Mouse (Mus musculus) embryonic stem cell, embryonic (primary cell): ENCODE measurements around the gene Gm20388.

Experiments
- CTCF ChIA-PET, 4 experiments: fragments of 300-600 bp in 2 of 4; fragments of 350-600 bp in 2 of 4; sonication (Branson Sonifier 250); formaldehyde crosslinking; loops; one replicate each; lab custom pipeline; 2022; ENCODE audit warnings: inconsistent platforms in 2 of 4; lab: Charles Lee
- POLR2A ChIA-PET, 4 experiments: fragments of 300-600 bp in 2 of 4; fragments of 350-600 bp in 2 of 4; sonication (Branson Sonifier 250); formaldehyde crosslinking; loops; one replicate each; lab custom pipeline; 2022; ENCODE audit warnings: antibody characterized with exemption in 4 of 4, inconsistent platforms in 1 of 4; lab: Charles Lee

Gene Gm20388

DNA sequence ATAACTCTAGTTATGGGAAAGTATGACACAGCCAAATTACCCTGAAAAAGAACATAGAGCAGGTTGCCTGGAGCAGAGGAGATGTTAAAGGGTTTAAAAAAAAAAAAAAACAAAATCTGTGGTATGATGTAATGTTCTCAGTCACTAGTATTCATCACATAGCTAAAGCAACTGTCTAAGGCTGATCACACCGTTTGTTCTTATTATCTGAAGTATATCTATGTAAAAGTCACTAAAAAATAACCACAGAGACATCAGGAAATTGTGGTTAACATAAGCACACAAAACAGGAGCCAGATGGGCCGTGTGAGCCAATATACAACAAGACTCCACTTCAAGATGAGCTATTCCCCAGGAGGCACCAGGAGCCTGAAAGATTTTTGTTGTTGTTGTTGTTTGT lies 3089.7 kb downstream of the Gm20388 start:
- POLR2A ChIA-PET = interaction anchor here in 3 of 4 experiments (0.5 to 2.8 kb wide), 14 partner anchors 9 to 422 kb away, joined by 3 to 10 read pairs (median 5); partner anchors contain the start of gene Ankrd11 (in 1 of the 3)
- CTCF ChIA-PET = interaction anchor here in 2 of 4 experiments (0.6 to 0.7 kb wide), 3 partner anchors 16 to 1074 kb away, joined by 3 to 4 read pairs (median 3); no protein-coding TSS in a partner anchor

DNA sequence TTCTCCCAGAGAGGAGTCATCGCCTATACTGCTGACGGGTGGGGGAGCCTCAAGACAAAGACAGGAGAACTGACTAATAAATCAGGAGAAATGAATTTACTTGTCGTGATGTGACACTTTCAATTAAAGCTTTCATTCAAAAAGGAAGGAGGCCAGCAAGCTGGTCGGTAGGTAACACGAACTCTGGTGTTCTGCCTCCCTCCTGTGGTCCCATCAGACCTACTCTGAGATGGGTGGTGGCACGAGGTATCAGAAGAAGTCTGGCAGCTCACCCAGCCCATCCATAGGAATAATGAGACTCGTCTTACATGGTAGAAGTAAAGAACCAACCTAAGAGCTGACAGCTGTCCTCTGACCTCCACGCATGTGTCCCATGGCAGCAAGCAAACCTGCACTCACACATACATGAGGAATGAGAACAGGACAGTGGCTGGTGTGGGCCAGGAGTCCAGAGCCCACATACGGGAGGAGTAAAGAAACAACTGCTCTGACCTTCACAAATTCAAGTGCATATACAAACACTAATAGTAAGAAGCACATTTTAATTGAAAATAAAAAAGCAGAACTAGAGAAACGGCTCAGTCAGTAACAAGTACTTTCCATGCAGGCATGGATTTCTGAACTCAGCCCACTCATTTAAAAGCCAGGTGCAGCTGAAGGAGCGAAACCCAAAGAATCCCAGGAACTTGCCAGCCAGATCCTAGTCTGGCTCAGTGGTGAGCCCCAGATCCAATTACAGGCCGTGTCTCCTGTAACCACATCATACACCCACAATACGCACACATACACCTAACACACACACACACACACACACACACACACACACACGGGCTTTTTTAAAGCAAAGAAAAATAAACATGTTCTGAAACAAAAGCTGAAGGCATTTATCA lies 3093.6 kb downstream of the Gm20388 start:
- CTCF ChIA-PET = interaction anchor here in 1 of 4 experiments (0.6 kb wide), 1 partner anchor 21 kb away, joined by 10 read pairs; no protein-coding TSS in a partner anchor
- POLR2A ChIA-PET = interaction anchor here in 2 of 4 experiments (0.6 to 7.5 kb wide), 14 partner anchors 11 to 69 kb away, joined by 3 to 51 read pairs (median 4); no protein-coding TSS in a partner anchor

DNA sequence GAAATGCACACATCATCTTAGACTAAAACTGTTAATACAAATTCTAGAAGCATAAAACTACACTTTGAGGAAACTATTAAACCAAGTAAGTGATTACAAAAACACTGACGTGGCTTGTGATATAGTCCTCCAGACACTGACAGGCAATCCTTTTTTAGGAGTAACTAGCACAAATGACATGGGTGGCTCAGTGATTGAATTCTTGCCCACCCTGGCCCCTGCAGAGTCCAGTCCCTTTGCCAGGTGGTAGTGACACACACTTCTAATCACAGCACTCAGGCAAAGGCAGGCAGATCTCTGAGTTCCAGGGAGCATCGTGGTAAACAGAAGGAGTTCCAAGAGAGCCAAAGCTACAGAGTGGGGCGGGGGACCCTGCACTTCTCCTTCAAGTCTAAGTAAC lies 3094.7 kb downstream of the Gm20388 start:
- CTCF ChIA-PET = no interaction called here
- POLR2A ChIA-PET = interaction anchor here in 2 of 4 experiments (0.6 to 7.5 kb wide), 17 partner anchors 8 to 68 kb away, joined by 3 to 51 read pairs (median 4); no protein-coding TSS in a partner anchor

DNA sequence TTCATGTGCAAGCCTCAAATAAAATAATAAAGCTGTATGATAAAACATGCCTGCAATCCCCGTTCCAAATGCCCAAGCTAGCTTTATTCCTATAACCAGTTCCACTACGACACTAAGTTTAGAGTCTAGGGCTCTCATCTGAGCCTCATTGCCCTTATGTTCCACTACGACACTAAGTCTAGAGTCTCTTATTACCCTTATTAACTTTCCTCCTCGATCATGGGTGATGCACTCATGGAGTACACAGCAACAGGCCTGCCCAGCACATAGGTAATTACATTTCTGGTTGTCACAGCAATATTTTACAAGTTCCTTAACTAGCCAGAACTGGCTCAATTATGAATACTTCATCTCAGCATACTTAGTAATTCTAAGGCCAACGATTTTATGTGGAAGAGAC lies 3095.2 kb downstream of the Gm20388 start:
- ChIA-PET CTCF (interaction anchor here in 1 of 4 experiments (0.7 kb wide), 1 partner anchor 351 kb away, joined by 3 read pairs; no protein-coding TSS in a partner anchor), POLR2A (interaction anchor here in 1 of 4 experiments (1.0 to 7.5 kb wide), 6 partner anchors 9 to 34 kb away, joined by 3 to 51 read pairs (median 6); no protein-coding TSS in a partner anchor)

DNA sequence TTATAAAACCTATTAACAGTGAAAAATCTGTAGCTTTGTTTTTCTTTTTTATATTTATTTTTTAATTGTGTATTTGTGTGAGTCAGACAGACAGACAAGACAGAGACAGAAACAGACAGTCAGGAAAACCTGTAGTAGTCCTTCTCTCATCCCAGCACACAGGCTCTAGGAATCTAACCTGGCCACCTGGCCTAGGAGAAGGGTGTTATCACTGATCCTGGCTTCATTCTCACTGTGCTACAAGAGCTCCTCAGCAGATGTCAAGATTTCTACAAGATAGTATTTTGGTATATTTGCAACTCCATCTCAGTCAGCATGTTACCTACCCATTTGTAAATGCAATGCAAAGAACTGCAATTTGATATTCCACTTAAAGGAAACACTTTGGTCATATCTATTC lies 3100.7 kb downstream of the Gm20388 start:
- POLR2A ChIA-PET = interaction anchor here in 2 of 4 experiments (0.8 to 2.6 kb wide), 17 partner anchors 9 to 92 kb away, joined by 3 to 9 read pairs (median 4); partner anchors contain the start of gene Ankrd11 (in 1 of the 2)

DNA sequence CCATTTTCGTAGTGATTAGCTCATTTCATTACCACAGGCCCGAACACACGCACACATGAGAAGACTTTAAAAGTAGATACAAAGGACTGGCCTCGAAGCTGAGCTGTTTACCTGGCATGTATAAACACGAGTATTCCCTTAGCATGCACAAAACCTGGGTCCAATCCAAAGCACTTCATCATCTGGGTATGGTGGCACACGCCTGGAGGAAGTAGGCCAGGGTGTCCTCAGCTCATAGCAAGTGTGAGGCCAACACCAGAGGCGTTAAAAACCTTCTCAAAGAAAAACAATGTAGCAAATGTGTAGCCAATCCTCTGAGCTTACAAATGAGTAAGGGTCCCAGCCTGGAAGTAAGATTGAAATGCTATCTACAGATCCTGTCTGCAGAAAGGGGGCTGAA lies 3103.8 kb downstream of the Gm20388 start:
- CTCF ChIA-PET = interaction anchor here in 1 of 4 experiments (1.0 kb wide), 2 partner anchors 71 to 72 kb away, joined by 3 read pairs; no protein-coding TSS in a partner anchor
- POLR2A ChIA-PET = interaction anchor here in 3 of 4 experiments (0.8 to 5.6 kb wide), 22 partner anchors 8 to 90 kb away, joined by 3 to 51 read pairs (median 4); partner anchors contain the start of gene Ankrd11 (in 1 of the 3)

More for the DNA sequence above, 3100.7 kb downstream of the Gm20388 start:
- CTCF ChIA-PET = no interaction called here

DNA sequence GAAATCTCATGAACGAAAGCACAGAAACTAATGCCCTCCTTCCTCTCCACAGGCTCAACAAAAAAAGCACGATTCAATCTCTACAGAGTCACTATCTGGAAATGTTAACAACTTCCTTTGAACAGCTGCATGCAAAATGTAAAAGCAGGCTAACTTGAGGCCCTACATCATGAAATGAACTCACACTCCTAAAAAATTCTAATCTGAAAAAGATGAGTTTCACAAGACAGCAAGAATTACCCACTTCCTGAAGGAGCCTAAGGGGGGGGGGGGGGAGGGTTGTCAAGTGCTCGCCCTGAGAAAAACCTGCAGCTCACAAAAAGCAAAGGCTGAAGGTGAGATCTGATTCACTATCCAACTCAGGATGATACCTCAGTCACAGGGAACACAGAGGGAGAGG lies 3104.4 kb downstream of the Gm20388 start:
- ChIA-PET POLR2A (interaction anchor here in 3 of 4 experiments (0.6 to 5.6 kb wide), 20 partner anchors 8 to 121 kb away, joined by 3 to 51 read pairs (median 5); partner anchors contain the start of gene Ankrd11 (in 1 of the 3)), CTCF (interaction anchor here in 2 of 4 experiments (0.7 to 1.0 kb wide), 2 partner anchors 72 to 546 kb away, joined by 3 to 12 read pairs; no protein-coding TSS in a partner anchor)

DNA sequence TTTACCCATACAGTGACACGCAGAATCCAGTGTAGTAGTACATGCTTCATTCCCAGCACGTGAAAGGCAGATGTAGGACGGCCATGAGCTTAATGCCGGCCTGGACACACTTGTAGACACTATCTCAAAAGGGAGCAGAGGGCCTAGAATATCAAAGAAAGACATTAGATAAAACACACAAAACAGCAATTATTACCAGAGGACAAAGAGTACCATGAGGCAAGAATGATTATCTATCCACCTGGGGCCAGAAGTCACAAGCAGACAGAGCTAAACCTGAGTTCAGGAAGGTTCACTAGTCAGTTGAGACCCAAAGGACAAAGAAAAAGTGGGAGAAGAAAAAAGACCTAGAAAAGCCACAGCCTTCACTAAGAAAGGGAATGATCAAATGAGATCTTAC lies 3106.5 kb downstream of the Gm20388 start:
- CTCF ChIA-PET = interaction anchor here in 2 of 4 experiments (0.5 to 0.7 kb wide), 3 partner anchors 17 to 83 kb away, joined by 3 read pairs; no protein-coding TSS in a partner anchor
- POLR2A ChIA-PET = interaction anchor here in 2 of 4 experiments (0.7 to 5.6 kb wide), 13 partner anchors 11 to 80 kb away, joined by 3 to 51 read pairs (median 5); no protein-coding TSS in a partner anchor

DNA sequence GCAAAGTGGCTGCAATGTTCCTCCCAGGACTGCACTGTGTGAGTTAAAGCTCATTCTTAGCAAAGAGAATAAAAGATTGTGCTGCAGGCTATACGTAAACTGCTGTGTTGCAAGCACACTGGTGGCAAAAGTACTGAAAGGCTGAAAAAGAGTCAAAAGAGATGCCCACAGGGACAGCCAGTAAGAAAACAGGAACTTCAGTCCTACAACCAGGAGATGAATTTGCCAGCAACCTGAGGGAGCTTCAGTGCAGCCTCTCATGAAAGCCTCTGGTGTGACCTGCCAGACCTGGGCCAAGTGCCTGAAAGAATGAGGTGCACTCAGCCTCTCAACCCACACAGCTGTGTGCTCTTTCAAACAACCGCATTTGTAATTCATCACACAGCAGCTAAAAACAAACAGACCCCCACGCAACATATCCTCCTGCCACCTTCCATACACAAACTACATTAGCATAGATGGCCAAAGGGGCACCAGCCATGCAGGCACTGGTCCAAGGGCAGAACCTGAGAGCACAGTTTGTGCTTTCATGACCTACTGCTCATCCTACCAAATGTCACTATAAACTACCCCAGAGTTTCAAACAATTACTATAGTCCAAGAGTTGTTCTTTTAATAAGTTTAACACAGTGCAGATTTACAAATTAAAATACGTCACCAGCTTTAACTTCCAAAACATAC lies 3108.0 kb downstream of the Gm20388 start:
- ChIA-PET POLR2A (interaction anchor here in 2 of 4 experiments (0.8 to 6.8 kb wide), 13 partner anchors 8 to 48 kb away, joined by 3 to 82 read pairs (median 3); partner anchors contain the start of gene Ankrd11 (in 1 of the 2)), CTCF (interaction anchor here in 1 of 4 experiments (0.5 kb wide), 1 partner anchor 51 kb away, joined by 6 read pairs; no protein-coding TSS in a partner anchor)

DNA sequence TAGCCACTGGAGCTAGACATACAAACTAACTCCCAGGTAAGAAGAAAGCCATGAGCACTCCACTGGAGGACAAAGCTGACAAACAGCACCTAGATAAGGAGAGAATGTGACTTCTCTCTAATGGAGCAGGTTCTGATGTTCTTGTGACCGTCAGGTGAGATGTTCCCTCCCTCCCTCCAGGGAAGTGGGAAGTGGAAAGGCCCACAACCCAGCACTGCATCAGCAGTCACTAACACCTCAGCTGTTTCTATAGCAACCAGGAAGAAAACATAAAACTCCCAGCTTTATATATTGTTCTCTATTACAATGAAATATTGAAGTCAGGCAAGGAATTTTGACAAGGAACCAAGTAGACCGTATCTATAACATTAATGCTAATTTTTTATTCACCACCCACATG lies 3109.4 kb downstream of the Gm20388 start:
- ChIA-PET CTCF (no interaction called here), POLR2A (interaction anchor here (0.6 to 6.8 kb wide), 12 partner anchors 8 to 886 kb away, joined by 3 to 82 read pairs (median 12); partner anchors contain the start of gene Ankrd11 (in 2 of the 4))

DNA sequence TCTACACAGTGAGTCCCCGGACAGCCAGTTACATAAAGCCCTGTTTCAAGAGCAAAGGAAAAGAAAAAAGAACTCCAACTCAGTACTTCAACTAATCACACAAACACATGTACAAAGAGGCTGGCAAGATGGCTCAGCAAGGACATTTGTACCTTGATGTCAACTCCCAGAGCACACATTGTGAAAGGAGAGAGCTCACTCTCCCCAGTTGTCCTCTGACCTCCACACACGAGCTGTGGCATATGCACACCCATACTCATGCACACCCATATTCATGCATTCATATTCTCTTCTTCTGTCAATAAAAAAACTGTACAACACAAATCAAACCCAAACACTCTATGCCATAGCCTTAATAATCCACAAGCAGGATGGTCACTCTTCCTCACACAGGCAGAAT lies 3110.2 kb downstream of the Gm20388 start:
- ChIA-PET POLR2A (interaction anchor here (0.5 to 6.8 kb wide), 32 partner anchors 9 to 410 kb away, joined by 3 to 82 read pairs (median 4); partner anchors contain the start of genes Ankrd11 (in 2 of the 4), Galns (in 1 of the 4) and Trappc2l (in 1 of the 4)), CTCF (interaction anchor here in 2 of 4 experiments (0.5 to 1.0 kb wide), 3 partner anchors 16 to 1638 kb away, joined by 3 to 4 read pairs (median 3); no protein-coding TSS in a partner anchor)

DNA sequence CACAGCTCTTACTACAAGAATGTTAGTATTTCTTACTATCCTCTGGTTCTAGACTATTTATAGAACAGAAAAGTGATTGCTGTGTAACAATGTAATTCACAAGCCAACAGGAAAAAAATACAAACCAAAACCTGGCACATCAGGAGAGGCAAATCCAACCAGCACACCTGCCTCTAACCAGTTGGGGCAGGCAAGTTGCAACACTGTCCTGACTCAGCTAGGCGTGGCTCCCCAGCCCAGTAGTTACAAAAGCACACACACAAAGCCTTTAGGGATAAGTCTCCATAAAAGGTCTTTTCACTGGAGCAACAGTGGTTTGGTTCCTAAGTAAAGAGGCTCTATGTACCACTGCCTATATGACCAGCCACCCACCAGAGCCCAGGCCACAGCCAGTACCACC lies 3110.6 kb downstream of the Gm20388 start:
- CTCF ChIA-PET = interaction anchor here in 2 of 4 experiments (0.5 to 1.0 kb wide), 4 partner anchors 16 to 395 kb away, joined by 3 to 5 read pairs (median 4); no protein-coding TSS in a partner anchor
- POLR2A ChIA-PET = interaction anchor here (0.5 to 6.8 kb wide), 33 partner anchors 9 to 410 kb away, joined by 3 to 82 read pairs (median 4); partner anchors contain the start of genes Ankrd11 (in 2 of the 4), Galns (in 1 of the 4) and Trappc2l (in 1 of the 4)

DNA sequence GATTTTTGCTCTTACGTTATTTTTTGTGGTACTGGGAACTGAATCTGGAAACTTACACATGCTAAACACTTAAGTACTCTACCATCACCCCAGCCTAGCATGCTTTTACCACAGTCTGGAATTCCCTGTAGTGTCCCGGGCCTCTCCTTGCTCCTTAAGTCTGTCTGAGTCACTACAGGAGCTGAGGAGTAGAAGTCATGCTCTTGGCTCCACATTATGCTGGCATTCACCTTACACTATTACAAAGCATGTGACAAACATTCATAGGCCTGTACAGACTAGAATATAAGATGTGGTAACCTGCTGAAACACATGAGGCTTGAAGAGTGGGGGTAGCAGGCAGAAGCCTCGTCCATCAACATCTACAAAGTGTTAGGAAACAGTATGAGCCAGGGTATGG lies 3112.1 kb downstream of the Gm20388 start:
- ChIA-PET POLR2A (interaction anchor here in 3 of 4 experiments (0.5 to 6.8 kb wide), 18 partner anchors 8 to 78 kb away, joined by 3 to 82 read pairs (median 4); partner anchors contain the start of gene Ankrd11 (in 2 of the 3)), CTCF (no interaction called here)

DNA sequence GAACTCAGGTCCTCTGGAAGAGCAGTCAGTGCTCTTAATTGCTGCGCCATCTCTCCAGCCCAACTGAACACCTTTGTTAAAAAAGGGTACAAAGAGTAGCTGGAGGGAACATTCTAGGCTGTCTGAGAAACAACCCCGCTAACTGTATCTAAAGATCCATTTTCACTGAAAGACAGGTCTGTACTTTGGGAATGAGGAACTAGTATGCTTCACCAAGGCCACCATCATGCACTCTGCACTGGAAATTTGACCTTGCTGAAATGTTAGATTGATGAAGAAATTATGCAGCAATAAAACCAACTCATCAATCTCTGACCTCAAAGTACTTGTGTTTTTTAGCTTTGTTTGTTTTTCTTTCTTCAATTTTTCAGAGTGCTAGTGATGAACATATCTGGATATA lies 3113.6 kb downstream of the Gm20388 start:
- CTCF ChIA-PET = interaction anchor here in 2 of 4 experiments (0.7 to 1.0 kb wide), 2 partner anchors 84 to 442 kb away, joined by 3 to 4 read pairs; no protein-coding TSS in a partner anchor
- POLR2A ChIA-PET = interaction anchor here in 3 of 4 experiments (0.5 to 6.8 kb wide), 10 partner anchors 8 to 66 kb away, joined by 3 to 82 read pairs (median 6); partner anchors contain the start of gene Ankrd11 (in 1 of the 3)

DNA sequence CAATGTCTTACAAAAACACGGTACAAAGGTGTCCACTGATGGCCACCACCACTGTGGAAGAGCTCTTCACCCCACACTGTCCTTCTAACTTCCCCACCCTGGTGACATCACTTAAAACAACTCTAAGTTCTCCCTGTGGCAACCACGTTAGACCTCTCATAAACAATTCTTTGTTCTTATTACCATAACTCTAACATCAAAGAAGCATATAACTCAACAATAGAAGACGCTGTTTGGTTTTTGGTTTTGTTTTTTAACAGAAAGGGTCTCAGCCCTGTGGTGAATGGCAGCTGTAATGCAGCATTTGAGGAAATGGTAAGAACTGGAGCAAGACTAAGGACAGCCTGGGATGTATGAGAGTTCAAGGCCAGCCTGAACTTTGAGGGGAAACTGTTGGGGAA lies 3115.3 kb downstream of the Gm20388 start:
- ChIA-PET POLR2A (interaction anchor here (0.6 to 12.9 kb wide), 16 partner anchors 9 to 196 kb away, joined by 3 to 181 read pairs (median 4); partner anchors contain the start of gene Ankrd11 (in 2 of the 4)), CTCF (no interaction called here)

DNA sequence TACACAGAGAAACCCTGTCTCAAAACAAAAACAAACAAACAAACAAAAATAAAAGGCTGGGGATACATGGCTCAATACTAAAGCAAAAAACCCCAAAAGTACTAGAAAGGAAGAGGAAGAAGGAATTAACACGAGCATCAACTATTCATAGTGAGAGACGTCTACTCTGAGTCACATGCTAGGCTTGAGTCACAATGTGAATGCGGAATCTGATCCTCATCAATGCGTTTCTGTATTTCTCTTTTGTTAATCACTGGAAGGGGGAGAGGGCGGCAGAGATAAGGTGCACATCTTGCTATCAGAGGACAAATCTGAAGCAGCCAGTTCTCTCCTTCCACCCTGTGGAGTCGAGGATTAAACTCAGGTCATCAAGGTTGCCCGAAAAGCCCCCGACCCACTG lies 3117.1 kb downstream of the Gm20388 start:
- ChIA-PET POLR2A (interaction anchor here in 2 of 4 experiments (1.2 to 12.9 kb wide), 6 partner anchors 8 to 43 kb away, joined by 4 to 181 read pairs (median 6); partner anchors contain the start of gene Ankrd11 (in 1 of the 2)), CTCF (no interaction called here)
